Mouse (Mus musculus) embryo, embryonic 9.5 days (tissue): Measurements from ENCODE around the gene Cldnd2.

Source experiments
- DNase-seq: peaks from one replicate; pipeline ENCODE4 v3.0.0-alpha.2; 2017; ENCODE audit errors: extremely low spot score

Cldnd2 gene

DNA sequence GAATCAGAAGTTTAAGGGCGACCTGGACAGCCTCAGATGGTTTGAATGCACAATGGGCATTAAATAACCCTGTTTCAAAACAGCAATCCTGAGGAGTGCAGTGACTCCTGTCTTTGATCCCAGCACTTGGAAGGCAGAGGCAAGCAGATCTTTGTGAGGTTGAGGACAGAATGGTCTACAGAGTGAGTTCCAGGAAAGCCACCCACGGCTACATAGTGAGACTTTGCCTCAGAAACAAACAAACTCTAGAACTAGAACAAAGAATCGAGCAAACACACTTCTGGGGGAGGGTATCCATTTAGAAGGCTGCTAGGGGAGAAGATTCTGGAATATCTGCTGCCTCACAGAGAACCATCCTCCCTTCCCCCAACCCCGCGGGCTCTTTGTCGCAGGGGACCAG lies at the start of gene Cldnd2:
Gene Cldnd2, plus strand, starts transcription at position 301 of the 400 bp plus-strand sequence.
- DNase-seq, result no peak

- no peak for DNase-seq
Observed at GRCm38 (mm10) chr7:43392349-43393121, 48.0 kb upstream of the Cldnd2 start.

DNA sequence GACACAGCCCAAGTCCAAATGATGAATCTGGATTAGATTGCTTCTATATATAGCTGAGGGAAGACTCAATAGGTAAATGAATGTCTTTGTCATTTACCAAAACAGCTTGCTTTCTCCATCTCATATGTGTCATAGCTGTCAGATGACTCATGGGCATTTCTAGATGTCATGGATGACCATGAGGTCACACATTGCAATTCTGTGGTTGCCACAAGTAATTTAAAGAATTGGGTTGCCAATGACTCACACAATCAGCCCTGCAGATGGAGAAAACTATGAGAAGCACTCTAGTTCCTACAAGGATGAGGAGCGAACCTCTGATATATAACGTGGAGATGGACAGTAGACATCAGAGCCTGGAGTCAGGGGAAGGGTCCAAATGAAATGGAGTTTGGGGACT lies 41.1 kb upstream of the Cldnd2 start:
- no peak for DNase-seq

- no peak for DNase-seq
Observed at GRCm38 (mm10) chr7:43402718-43403117, 37.9 kb upstream of the Cldnd2 start.

GRCm38 (mm10) chr7:43407573-43407972 lies 33.0 kb upstream of the Cldnd2 start:
- no peak for DNase-seq

GRCm38 (mm10) chr7:43408131-43408553 lies 32.4 kb upstream of the Cldnd2 start, which contains the start of gene Siglecg:
Gene Siglecg, plus strand, starts transcription at chr7:43408204.
- no peak for DNase-seq

DNA sequence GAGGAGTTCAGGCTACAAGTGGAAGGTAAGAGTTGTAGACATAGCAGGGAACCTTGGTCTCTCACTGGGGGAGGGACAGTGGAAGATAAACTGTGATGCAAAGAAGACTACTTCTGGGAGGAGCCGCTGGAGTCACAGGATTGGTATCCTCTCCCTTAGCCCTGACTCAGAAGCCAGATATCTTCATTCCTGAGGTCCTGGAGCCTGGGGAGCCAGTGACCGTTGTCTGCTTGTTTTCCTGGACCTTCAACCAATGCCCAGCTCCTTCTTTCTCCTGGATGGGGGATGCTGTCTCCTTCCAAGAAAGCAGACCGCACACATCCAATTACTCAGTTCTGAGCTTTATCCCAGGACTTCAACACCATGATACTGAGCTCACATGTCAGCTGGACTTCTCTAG lies 31.5 kb upstream of the Cldnd2 start:
- DNase-seq, result no peak

GRCm38 (mm10) chr7:43411724-43412123 lies 28.9 kb upstream of the Cldnd2 start:
- peak; percentile 36 for DNase-seq

DNA sequence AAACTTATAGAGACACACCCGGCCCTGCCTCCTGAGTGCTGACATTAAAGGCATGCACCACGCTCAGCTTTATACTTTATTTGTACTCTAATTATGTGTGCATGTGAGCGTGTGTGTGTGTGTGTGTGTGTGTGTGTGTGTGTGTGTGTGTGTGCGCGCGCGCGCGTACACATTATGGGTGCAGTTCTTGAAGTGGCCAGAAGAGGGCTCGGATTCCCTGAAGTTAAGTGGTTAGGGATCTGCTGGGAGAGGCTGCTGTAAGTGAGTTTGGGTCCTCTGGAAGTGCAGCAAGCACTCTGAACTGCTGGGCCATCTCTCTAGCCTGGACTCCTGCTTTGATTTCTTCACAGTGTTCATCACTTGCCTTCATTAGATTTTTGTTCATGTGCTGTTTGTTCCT lies 23.3 kb upstream of the Cldnd2 start:
- DNase-seq, result no peak

- DNase-seq, result peak; percentile 82
Observed at GRCm38 (mm10) chr7:43422995-43423617, 17.5 kb upstream of the Cldnd2 start.

GRCm38 (mm10) chr7:43423991-43424625 lies 16.5 kb upstream of the Cldnd2 start:
- DNase-seq, result no peak

DNA sequence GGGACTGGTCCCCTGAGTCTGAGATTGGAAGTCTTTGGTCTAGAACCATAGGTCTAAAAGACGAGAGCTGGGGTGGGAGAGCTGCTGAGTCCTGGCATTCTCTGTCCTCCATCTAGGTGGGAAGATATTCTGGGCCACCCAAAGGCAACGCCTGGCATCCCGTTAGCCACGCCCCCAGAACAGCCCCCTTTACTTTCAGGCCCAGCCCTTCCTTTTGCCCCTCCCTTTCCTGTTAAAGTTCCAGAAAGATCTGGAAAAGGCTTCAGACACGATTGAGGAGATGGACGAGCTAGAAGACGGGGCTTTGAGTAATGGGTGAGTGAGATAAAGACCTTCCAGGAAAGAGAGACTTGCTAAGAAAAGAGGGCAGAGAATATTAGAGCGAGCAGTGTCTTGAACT lies 13.2 kb upstream of the Cldnd2 start, which contains the start of gene Lim2:
Gene Lim2, plus strand, starts transcription at position 265 of the 400 bp plus-strand sequence.
- no peak for DNase-seq

DNA sequence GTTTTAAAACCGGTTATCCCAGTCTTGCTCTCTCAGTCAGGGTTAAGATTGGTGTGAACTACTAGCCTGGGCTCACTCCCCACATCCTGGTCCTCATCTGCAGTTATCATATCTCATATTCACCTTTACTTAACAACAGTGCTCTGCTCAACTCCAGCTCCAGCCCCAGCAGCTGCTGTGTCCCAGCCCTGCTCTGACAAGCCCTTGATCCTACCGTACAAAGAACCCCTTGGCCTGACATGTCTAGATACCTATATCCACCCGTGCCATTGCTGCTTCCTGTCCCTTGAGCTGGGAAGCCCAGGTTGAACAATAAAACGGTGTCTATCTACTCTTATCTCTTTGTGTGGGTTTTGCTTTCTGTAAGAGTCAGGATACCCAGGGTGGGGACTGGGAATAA lies 11.1 kb upstream of the Cldnd2 start:
- DNase-seq, result no peak

- no peak for DNase-seq
Observed at GRCm38 (mm10) chr7:43432891-43433290, 7.7 kb upstream of the Cldnd2 start.

DNA sequence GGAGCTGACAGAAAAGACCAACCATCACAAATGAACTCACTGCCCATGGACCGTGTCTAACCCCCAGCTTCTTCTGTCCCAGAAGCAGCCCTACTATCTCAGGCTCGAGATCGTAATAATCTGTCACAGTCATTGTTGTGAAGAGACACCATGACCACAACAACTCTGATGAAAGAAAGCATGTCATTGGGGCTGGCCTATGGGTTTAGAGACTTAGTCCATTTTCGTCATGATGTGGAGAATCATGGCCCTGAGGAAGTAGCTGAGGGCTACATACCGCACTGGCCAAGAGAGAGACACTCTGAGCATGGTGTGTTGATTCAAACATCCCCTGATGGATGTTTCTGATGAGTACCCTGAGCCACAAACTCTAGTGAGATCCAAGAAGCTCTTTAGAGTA lies 5.9 kb upstream of the Cldnd2 start:
- no peak for DNase-seq

GRCm38 (mm10) chr7:43436341-43437255 lies 4.0 kb upstream of the Cldnd2 start, which contains the start of gene Nkg7:
Gene Nkg7, plus strand, starts transcription at chr7:43437073.
- DNase-seq, result no peak

DNA sequence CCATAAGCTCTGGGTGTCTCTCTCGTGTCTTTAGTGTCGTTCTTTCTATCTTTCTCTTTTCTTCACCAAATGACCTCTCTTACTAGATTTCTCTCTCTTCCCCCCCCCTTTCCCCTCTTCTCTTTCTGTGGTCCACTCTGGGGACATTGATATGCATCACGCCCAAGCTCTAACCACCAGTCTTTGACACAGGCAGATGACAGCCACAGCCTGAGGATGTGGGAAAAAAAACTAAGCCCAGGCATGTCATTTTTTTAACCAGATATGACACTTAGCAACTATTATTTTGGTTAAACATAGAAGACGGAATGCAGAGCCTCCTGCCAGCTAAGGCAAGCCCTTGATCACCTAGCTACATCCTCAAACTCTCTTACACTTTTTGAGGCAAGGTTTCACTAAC lies 2.0 kb upstream of the Cldnd2 start:
- DNase-seq, result no peak

DNA sequence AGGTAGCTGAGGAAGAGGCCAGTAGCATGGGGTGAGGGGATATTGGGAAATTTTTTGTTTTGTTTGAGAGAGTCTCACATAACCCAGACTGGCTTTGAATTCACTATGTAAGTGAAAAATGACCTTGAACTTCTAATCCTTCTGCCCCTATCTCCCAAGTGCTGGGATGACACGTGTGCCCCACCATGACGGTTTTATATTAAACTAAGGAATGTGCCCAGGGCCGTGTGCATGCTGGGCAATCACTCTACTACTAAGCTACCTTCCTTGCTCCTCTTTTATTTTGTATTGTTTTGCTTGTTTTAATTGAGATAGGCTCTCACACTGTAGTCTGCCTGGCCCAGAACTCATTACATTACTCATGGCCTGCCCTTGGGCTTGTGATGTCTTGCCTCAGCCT lies 489 bp downstream of the Cldnd2 start:
- DNase-seq, result no peak

DNA sequence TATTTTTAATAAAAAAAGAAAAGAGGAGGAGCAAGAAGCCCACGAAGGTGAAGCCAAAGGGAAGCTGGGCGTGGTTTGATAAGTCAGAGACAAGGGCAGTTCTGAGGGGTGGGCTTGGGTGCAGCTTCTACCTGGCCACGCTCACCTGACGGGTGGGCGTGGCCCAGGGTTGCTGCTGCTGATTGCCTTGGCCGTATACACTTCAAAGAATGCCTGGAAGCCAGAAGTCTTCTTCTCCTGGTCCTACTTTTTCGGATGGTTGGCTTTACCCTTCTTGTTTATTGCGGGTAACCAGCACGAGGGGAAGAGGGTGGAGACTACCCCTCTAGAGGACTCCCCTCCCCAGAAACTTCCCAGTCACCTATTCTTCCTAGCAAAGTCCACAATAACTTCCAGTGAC lies 2.1 kb downstream of the Cldnd2 start:
- no peak for DNase-seq

DNA sequence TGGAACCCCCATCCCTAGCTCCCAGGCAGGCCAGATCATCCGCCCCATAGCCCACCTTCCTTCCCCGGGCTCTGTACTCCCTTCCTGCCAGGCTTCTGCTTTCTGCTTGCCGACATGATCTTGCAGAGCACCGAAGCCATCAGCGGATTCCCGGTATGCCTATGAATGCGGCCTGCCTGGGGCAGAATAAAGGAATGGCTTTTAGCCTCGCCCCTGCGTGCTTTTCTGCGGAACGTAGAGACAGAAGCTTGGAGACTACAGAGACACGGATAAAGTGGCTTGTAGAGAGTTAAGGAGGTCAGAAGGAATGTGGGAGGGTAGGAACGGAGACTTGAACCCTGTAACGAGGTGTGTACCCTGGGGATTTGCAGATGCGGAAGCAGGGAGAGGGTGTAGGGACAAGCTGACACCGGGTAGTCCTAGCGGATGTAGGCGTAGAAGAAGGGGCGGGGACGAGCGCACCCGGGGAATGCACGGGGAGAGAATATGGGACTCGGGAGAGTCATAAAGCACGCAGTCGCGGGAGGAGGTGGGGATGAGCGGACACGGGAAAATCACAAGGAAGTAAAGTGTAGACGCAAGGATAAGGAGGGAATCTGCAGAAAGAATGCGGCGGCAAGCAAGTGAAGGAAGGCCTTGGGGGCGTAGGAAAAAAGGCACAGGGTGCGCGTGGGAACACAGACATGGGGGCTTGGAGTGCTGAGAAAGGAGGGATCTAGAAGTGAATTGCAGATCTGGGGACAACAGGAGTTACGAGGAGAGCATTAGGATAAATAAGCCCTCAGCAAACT lies 2.7 kb downstream of the Cldnd2 start:
- DNase-seq, result peak; percentile 79

- peak; percentile 92 for DNase-seq
Observed at GRCm38 (mm10) chr7:43443917-43444293, 3.3 kb downstream of the Cldnd2 start, which contains the start of the genes Etfb and Gm45233. Gene Etfb, plus strand, starts transcription at chr7:43444083. Gene Gm45233, plus strand, starts transcription at chr7:43444128.
